Mouse (Mus musculus) lung, postnatal 0 days (tissue): Measurements from ENCODE around the gene Ptrh2. TPM values are rescaled to one million over a fixed set of nuclear protein-coding genes. Genes with fewer than 3 reads are reported as not detected.
A peak's percentile ranks its signal among the peaks of the same experiment; 100 is the strongest.

ENCODE experiments used
- ATAC-seq: fragments of 200-750 bp; cut with Nextera tagmentation; 2 replicates; pipeline ENCODE4 v1.8.0; 2017; ENCODE audit warnings: moderate library complexity
- DNase-seq: peaks from one replicate; pipeline ENCODE4 v3.0.0-alpha.2; 2016; ENCODE audit warnings: low spot score
- H3K27ac ChIP-seq: fragments of 300-500 bp; sonication (generic); 2 replicates; pipeline ENCODE4 v1.5.1; 2014; ENCODE audit warnings: antibody characterized with exemption, mild to moderate bottlenecking, low read length, mixed read lengths
- H3K27me3 ChIP-seq: fragments of 300-500 bp; sonication (generic); replicated peaks from 2 replicates; pipeline ENCODE4 v1.6.1; 2014; ENCODE audit warnings: low read length, mixed read lengths; ENCODE audit not compliant: insufficient read depth
- H3K36me3 ChIP-seq: fragments of 300-500 bp; sonication (generic); 2 replicates; pipeline ENCODE4 v1.6.1; 2014; ENCODE audit warnings: low read length, mixed read lengths; ENCODE audit not compliant: insufficient read depth
- H3K4me1 ChIP-seq: fragments of 300-500 bp; sonication (generic); 2 replicates; pipeline ENCODE4 v1.6.1; 2014; ENCODE audit warnings: antibody characterized with exemption, low read depth, low read length, mixed read lengths; ENCODE audit not compliant: insufficient read depth
- H3K4me2 ChIP-seq: fragments of 300-500 bp; sonication (generic); replicated peaks from 2 replicates; pipeline ENCODE4 v1.6.1; 2014; ENCODE audit warnings: low read depth, mild to moderate bottlenecking, low read length, moderate library complexity, mixed read lengths
- H3K4me3 ChIP-seq: fragments of 300-500 bp; sonication (generic); 2 replicates; pipeline ENCODE4 v1.5.1; 2014; ENCODE audit warnings: low read depth, low read length
- H3K9ac ChIP-seq: fragments of 300-500 bp; sonication (generic); replicated peaks from 2 replicates; pipeline ENCODE4 v1.6.1; 2014; ENCODE audit warnings: low read depth, mild to moderate bottlenecking
- H3K9me3 ChIP-seq: fragments of 300-500 bp; sonication (generic); 2 replicates; pipeline ENCODE4 v1.6.1; 2016; ENCODE audit warnings: low read length, mixed read lengths
- CTCF ChIP-seq: IDR thresholded peaks from 2 replicates; pipeline ENCODE4 v1.5.1; 2016; ENCODE audit warnings: antibody characterized with exemption, mild to moderate bottlenecking
- EP300 ChIP-seq: IDR thresholded peaks from 2 replicates; pipeline ENCODE4 v1.6.1; 2016; ENCODE audit warnings: antibody characterized with exemption, mild to moderate bottlenecking, control low read depth
- WGBS: fragments of 180-500 bp; shearing (Covaris S2); extraction: QIAGEN DNeasy Blood & Tissue Kit; methylation state at CpG from one replicate; pipeline ENCODE4 v1.1.7; 2014; 5-methylcytosine and 5-hydroxymethylcytosine counted together
- polyA plus RNA-seq: library from polyadenylated mRNA; unstranded; fragments of >200 nt; fragmentation: Nextera tagmentation; extraction: Ambion mirVana; gene quantifications from 2 replicates; pipeline ENCODE4 v1.2.1, GENCODE M21; 2015

Gene Ptrh2
- polyA plus RNA-seq, 1 experiment from 2014 or later: 11.7 TPM

GRCm38 (mm10) chr11:86664406-86664805, 19.4 kb upstream of the Ptrh2 start:
- H3K4me1 ChIP-seq: no peaks in the 10 kb centered on the region
- no peaks in the 10 kb centered on the region; the same call in 1 of the 2 replicates for H3K36me3 ChIP-seq
- ATAC-seq: no peak
- H3K9me3 ChIP-seq: no peaks in the 10 kb centered on the region
- H3K27ac ChIP-seq: no peak overlapping the region
- H3K27me3 ChIP-seq: no peaks in the 10 kb centered on the region
- DNase-seq: no peak
- TF ChIP-seq EP300 (no peak), CTCF (no peak)
- H3K4me3 ChIP-seq: no peak overlapping the region
- WGBS: 91% methylated on average over 3 of the region's 3 CpGs
- no peak overlapping the region for H3K4me2 ChIP-seq
- H3K9ac ChIP-seq: no peak overlapping the region

DNA sequence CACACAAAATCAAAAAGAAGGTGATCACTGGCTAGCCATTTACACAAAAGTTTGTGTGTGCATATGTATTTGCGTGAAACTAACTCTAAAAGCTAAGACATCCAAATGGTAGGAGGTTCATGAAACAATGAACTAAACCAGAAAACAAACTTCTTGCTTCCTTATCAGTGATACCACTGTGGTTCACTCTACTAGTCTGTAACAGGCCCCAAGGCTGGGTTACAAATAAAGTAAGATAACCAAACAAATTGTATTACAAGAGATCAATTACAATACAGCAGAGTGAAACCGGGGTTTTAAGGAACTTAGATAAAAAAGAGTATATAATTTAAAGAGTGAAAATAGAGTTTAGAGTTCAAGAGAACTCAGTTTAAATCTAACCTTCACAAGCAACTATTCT, 16.2 kb upstream of the Ptrh2 start:
- Histone ChIP-seq H3K9ac (no peak overlapping the region), H3K9me3 (no peaks in the 10 kb centered on the region), H3K27ac (no peak overlapping the region), H3K4me1 (no peaks in the 10 kb centered on the region), H3K4me2 (no peak overlapping the region), H3K27me3 (no peaks in the 10 kb centered on the region), H3K36me3 (no peaks in the 10 kb centered on the region; the same call in 1 of the 2 replicates), H3K4me3 (no peak overlapping the region)
- TF ChIP-seq CTCF: no peak
- TF ChIP-seq EP300: no peak
- no peak for DNase-seq
- WGBS: 93% methylated on average over 2 of the region's 2 CpGs
- ATAC-seq: no peak

- no peaks in the 10 kb centered on the region; the same call in 1 of the 2 replicates for H3K36me3 ChIP-seq
- no peak overlapping the region for H3K4me3 ChIP-seq
- 89% methylated on average over 3 of the region's 3 CpGs for WGBS
- no peak for TF ChIP-seq EP300
- no peak for TF ChIP-seq CTCF
- no peak for ATAC-seq
- H3K4me2 ChIP-seq: no peak overlapping the region
- H3K9ac ChIP-seq: no peak overlapping the region
- H3K27me3 ChIP-seq: no peaks in the 10 kb centered on the region
- DNase-seq: no peak
- no peak overlapping the region for H3K27ac ChIP-seq
- no peaks in the 10 kb centered on the region for H3K4me1 ChIP-seq
- H3K9me3 ChIP-seq: no peaks in the 10 kb centered on the region
These were observed 15.6 kb upstream of the Ptrh2 start for GRCm38 (mm10) chr11:86668169-86668568.

GRCm38 (mm10) chr11:86671041-86671675, 12.6 kb upstream of the Ptrh2 start:
- Histone ChIP-seq H3K4me1 (no peaks in the 10 kb centered on the region), H3K9me3 (no peaks in the 10 kb centered on the region), H3K9ac (no peak overlapping the region), H3K36me3 (no peaks in the 10 kb centered on the region), H3K4me2 (no peak overlapping the region), H3K27ac (no peak overlapping the region), H3K27me3 (no peaks in the 10 kb centered on the region), H3K4me3 (no peak overlapping the region)
- TF ChIP-seq EP300: no peak
- TF ChIP-seq CTCF: no peak
- ATAC-seq (no peak), DNase-seq (no peak)
- WGBS: 54% methylated on average over 3 of the region's 3 CpGs

GRCm38 (mm10) chr11:86672772-86673171, 11.0 kb upstream of the Ptrh2 start:
- DNase-seq: no peak
- 71% methylated on average over 3 of the region's 3 CpGs for WGBS
- no peak overlapping the region for H3K4me3 ChIP-seq

GRCm38 (mm10) chr11:86675520-86675919, 8.3 kb upstream of the Ptrh2 start:
- H3K27ac ChIP-seq: no peak overlapping the region
- no peak for ATAC-seq
- H3K27me3 ChIP-seq: no peaks in the 10 kb centered on the region
- H3K4me1 ChIP-seq: no peaks in the 10 kb centered on the region
- no peaks in the 10 kb centered on the region for H3K9me3 ChIP-seq
- no peak for DNase-seq
- 84% methylated on average over 4 of the region's 4 CpGs for WGBS
- H3K4me3 ChIP-seq: no peak overlapping the region
- H3K9ac ChIP-seq: no peak overlapping the region
- no peaks in the 10 kb centered on the region for H3K36me3 ChIP-seq
- no peak for TF ChIP-seq EP300
- TF ChIP-seq CTCF: no peak
- no peak overlapping the region for H3K4me2 ChIP-seq

More at GRCm38 (mm10) chr11:86672772-86673171, 11.0 kb upstream of the Ptrh2 start:
- H3K9ac ChIP-seq: no peak overlapping the region
- TF ChIP-seq EP300: no peak
- no peak for TF ChIP-seq CTCF
- H3K36me3 ChIP-seq: no peaks in the 10 kb centered on the region
- H3K4me1 ChIP-seq: no peaks in the 10 kb centered on the region
- no peak overlapping the region for H3K4me2 ChIP-seq
- no peaks in the 10 kb centered on the region for H3K27me3 ChIP-seq
- no peak overlapping the region for H3K27ac ChIP-seq
- H3K9me3 ChIP-seq: no peaks in the 10 kb centered on the region
- ATAC-seq: no peak

- TF ChIP-seq EP300 (no peak), CTCF (no peak)
- no peak overlapping the region for H3K9ac ChIP-seq
- 62% methylated on average over 5 of the region's 5 CpGs for WGBS
- H3K4me3 ChIP-seq: no peak overlapping the region
- H3K4me2 ChIP-seq: 0 out of 2 replicates have a peak overlapping the region, but pooled peaks have one; percentile 0
- no peaks in the 10 kb centered on the region for H3K27me3 ChIP-seq
- H3K4me1 ChIP-seq: peaks cover 5% of the 10 kb centered on the region; the same call in 1 of the 2 replicates
- H3K9me3 ChIP-seq: no peaks in the 10 kb centered on the region
- H3K36me3 ChIP-seq: no peaks in the 10 kb centered on the region
- ATAC-seq (peak; percentile 20), DNase-seq (peak; percentile 72)
- H3K27ac ChIP-seq: peak overlapping the region; percentile 51
These were observed 4.8 kb upstream of the Ptrh2 start for GRCm38 (mm10) chr11:86678957-86679356.
